Mouse (Mus musculus): ENCODE results near the gene Fgd6. TPM values are rescaled to one million over a fixed set of nuclear protein-coding genes. Genes with fewer than 3 reads are reported as not detected.

Gene Fgd6
- polyA plus RNA-seq, 1 experiment from 2014 or later: 1.7 TPM

- Histone ChIP-seq H3K27ac (replicated peaks) (no peak overlapping the region), H3K4me3 (ENCODE audit: low read depth, low read length) (no peak overlapping the region), H3K4me2 (replicated peaks; ENCODE audit: low read depth) (no peak overlapping the region), H3K36me3 (ENCODE audit: control insufficient read depth, insufficient read depth, low read length) (no peaks in the 10 kb centered on the region), H3K9me3 (ENCODE audit: control insufficient read depth, low read length) (no peaks in the 10 kb centered on the region), H3K4me1 (replicated peaks; ENCODE audit: control insufficient read depth, insufficient read depth) (no peaks in the 10 kb centered on the region), H3K27me3 (ENCODE audit: control insufficient read depth, insufficient read depth, low read length) (no peaks in the 10 kb centered on the region), H3K9ac (ENCODE audit: low read length) (no peak overlapping the region)
- WGBS: 87% methylated on average over 10 of the region's 10 CpGs
- DNase-seq (ENCODE audit: low spot score) (no peak), ATAC-seq (ENCODE audit: low FRiP score, low TSS enrichment) (no peak)
- no peak for TF ChIP-seq EP300 (optimal IDR thresholded peaks at IDR 0.05)
- no peak for TF ChIP-seq CTCF (IDR thresholded peaks at IDR 0.05; ENCODE audit: low read depth)
Observed at GRCm38 (mm10) chr10:94105498-94105897, 69.7 kb downstream of the Fgd6 start.

GRCm38 (mm10) chr10:94107168-94107567 lies 71.4 kb downstream of the Fgd6 start:
- Histone ChIP-seq H3K4me3 (ENCODE audit: low read depth, low read length) (no peak overlapping the region), H3K4me1 (replicated peaks; ENCODE audit: control insufficient read depth, insufficient read depth) (no peaks in the 10 kb centered on the region), H3K27me3 (ENCODE audit: control insufficient read depth, insufficient read depth, low read length) (no peaks in the 10 kb centered on the region), H3K27ac (replicated peaks) (no peak overlapping the region), H3K9me3 (ENCODE audit: control insufficient read depth, low read length) (no peaks in the 10 kb centered on the region), H3K9ac (ENCODE audit: low read length) (no peak overlapping the region), H3K36me3 (ENCODE audit: control insufficient read depth, insufficient read depth, low read length) (no peaks in the 10 kb centered on the region), H3K4me2 (replicated peaks; ENCODE audit: low read depth) (no peak overlapping the region)
- DNase-seq (ENCODE audit: low spot score): no peak
- no peak for ATAC-seq (ENCODE audit: low FRiP score, low TSS enrichment)
- no peak for TF ChIP-seq CTCF (IDR thresholded peaks at IDR 0.05; ENCODE audit: low read depth)
- 48% methylated on average over 4 of the region's 4 CpGs for WGBS

DNA sequence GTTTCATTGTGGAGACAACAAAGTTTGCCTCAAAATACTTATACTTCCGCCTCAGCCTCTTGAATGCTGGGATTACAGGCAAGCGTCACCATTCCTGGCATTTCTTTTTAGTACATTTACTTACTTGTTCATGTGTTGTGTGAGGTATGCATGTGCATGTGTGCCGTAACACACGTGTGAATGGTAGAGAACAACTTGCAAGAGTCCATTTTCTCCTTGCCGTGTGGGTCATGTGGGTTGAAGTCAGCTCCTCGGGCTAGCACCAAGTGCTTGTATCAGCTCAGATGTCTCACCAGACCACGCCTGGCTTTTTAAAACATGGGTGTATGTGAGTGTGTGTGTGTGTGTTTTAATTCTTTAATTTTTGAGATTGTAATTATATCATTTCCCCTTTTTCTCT lies 71.8 kb downstream of the Fgd6 start:
- Histone ChIP-seq H3K4me2 (replicated peaks; ENCODE audit: low read depth) (no peak overlapping the region), H3K9me3 (ENCODE audit: control insufficient read depth, low read length) (no peaks in the 10 kb centered on the region), H3K36me3 (ENCODE audit: control insufficient read depth, insufficient read depth, low read length) (no peaks in the 10 kb centered on the region), H3K9ac (ENCODE audit: low read length) (no peak overlapping the region), H3K27ac (replicated peaks) (no peak overlapping the region), H3K27me3 (ENCODE audit: control insufficient read depth, insufficient read depth, low read length) (no peaks in the 10 kb centered on the region), H3K4me3 (ENCODE audit: low read depth, low read length) (no peak overlapping the region), H3K4me1 (replicated peaks; ENCODE audit: control insufficient read depth, insufficient read depth) (no peaks in the 10 kb centered on the region)
- ATAC-seq (ENCODE audit: low FRiP score, low TSS enrichment) (no peak), DNase-seq (ENCODE audit: low spot score) (no peak)
- TF ChIP-seq CTCF (IDR thresholded peaks at IDR 0.05; ENCODE audit: low read depth): no peak
- no peak for TF ChIP-seq EP300 (optimal IDR thresholded peaks at IDR 0.05)
- WGBS: 88% methylated on average over 7 of the region's 7 CpGs

DNA sequence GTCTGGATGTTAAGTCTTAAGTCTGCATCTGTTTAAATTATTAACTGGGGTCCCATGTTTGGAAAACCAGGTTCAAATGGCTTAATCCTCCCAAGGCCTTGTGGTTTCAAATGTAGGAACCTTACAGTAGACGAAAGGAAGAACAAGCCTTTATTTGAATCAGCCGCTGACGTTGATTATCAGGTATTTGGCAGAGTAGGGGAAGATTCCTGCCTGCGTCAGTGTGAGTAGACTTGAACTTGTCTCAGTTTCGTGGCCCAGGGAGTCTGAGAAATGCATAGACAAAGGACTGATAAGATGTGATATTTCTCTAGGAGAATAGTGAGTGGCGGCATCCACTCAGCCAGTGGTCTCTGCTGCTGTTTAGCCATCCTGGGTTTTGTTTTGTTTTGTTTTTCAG lies 73.0 kb downstream of the Fgd6 start:
- no peak for DNase-seq (ENCODE audit: low spot score)
- no peak overlapping the region for H3K27ac ChIP-seq (replicated peaks)
- no peak overlapping the region for H3K4me2 ChIP-seq (replicated peaks; ENCODE audit: low read depth)
- no peaks in the 10 kb centered on the region for H3K9me3 ChIP-seq (ENCODE audit: control insufficient read depth, low read length)
- ATAC-seq (ENCODE audit: low FRiP score, low TSS enrichment): no peak
- no peaks in the 10 kb centered on the region for H3K36me3 ChIP-seq (ENCODE audit: control insufficient read depth, insufficient read depth, low read length)
- H3K9ac ChIP-seq (ENCODE audit: low read length): no peak overlapping the region
- no peaks in the 10 kb centered on the region for H3K27me3 ChIP-seq (ENCODE audit: control insufficient read depth, insufficient read depth, low read length)
- no peaks in the 10 kb centered on the region for H3K4me1 ChIP-seq (replicated peaks; ENCODE audit: control insufficient read depth, insufficient read depth)
- no peak overlapping the region for H3K4me3 ChIP-seq (ENCODE audit: low read depth, low read length)
- WGBS: 94% methylated on average over 6 of the region's 6 CpGs
- TF ChIP-seq EP300 (optimal IDR thresholded peaks at IDR 0.05) (no peak), CTCF (IDR thresholded peaks at IDR 0.05; ENCODE audit: low read depth) (no peak)

GRCm38 (mm10) chr10:94110834-94111754 lies 75.3 kb downstream of the Fgd6 start:
- no peak for DNase-seq (ENCODE audit: low spot score)
- no peak overlapping the region for H3K4me2 ChIP-seq (replicated peaks; ENCODE audit: low read depth)
- ATAC-seq (ENCODE audit: low FRiP score, low TSS enrichment): no peak
- H3K36me3 ChIP-seq (ENCODE audit: control insufficient read depth, insufficient read depth, low read length): no peaks in the 10 kb centered on the region
- H3K4me1 ChIP-seq (replicated peaks; ENCODE audit: control insufficient read depth, insufficient read depth): no peaks in the 10 kb centered on the region
- 77% methylated on average over 9 of the region's 9 CpGs for WGBS
- no peaks in the 10 kb centered on the region for H3K27me3 ChIP-seq (ENCODE audit: control insufficient read depth, insufficient read depth, low read length)
- no peak for TF ChIP-seq CTCF (IDR thresholded peaks at IDR 0.05; ENCODE audit: low read depth)
- TF ChIP-seq EP300 (optimal IDR thresholded peaks at IDR 0.05): no peak
- no peaks in the 10 kb centered on the region for H3K9me3 ChIP-seq (ENCODE audit: control insufficient read depth, low read length)
- no peak overlapping the region for H3K27ac ChIP-seq (replicated peaks)
- H3K9ac ChIP-seq (ENCODE audit: low read length): no peak overlapping the region
- H3K4me3 ChIP-seq (ENCODE audit: low read depth, low read length): no peak overlapping the region

- no peak for DNase-seq (ENCODE audit: low spot score)
- Histone ChIP-seq H3K4me1 (replicated peaks; ENCODE audit: control insufficient read depth, insufficient read depth) (no peaks in the 10 kb centered on the region), H3K9me3 (ENCODE audit: control insufficient read depth, low read length) (no peaks in the 10 kb centered on the region), H3K4me2 (replicated peaks; ENCODE audit: low read depth) (no peak overlapping the region), H3K36me3 (ENCODE audit: control insufficient read depth, insufficient read depth, low read length) (no peaks in the 10 kb centered on the region), H3K9ac (ENCODE audit: low read length) (no peak overlapping the region), H3K4me3 (ENCODE audit: low read depth, low read length) (no peak overlapping the region), H3K27me3 (ENCODE audit: control insufficient read depth, insufficient read depth, low read length) (no peaks in the 10 kb centered on the region), H3K27ac (replicated peaks) (no peak overlapping the region)
- ATAC-seq (ENCODE audit: low FRiP score, low TSS enrichment): no peak
- TF ChIP-seq CTCF (IDR thresholded peaks at IDR 0.05; ENCODE audit: low read depth) (no peak), EP300 (optimal IDR thresholded peaks at IDR 0.05) (no peak)
- WGBS: 74% methylated on average over 3 of the region's 3 CpGs
Observed at GRCm38 (mm10) chr10:94112207-94112606, 76.4 kb downstream of the Fgd6 start.
